Mouse (Mus musculus) liver, adult 2 months (tissue): ENCODE measurements around the gene Wdr91. TPM values are rescaled to one million over a fixed set of nuclear protein-coding genes. Genes with fewer than 3 reads are reported as not detected.

ENCODE experiments used
- DNase-seq: peaks from one replicate; pipeline ENCODE4 v3.0.0-alpha.2; 2011; ENCODE audit warnings: low read depth, low spot score; ENCODE audit errors: extremely low read depth
- H3K27ac ChIP-seq: fragments of 200-500 bp; replicated peaks from 2 replicates; pipeline ENCODE4 v1.5.1; 2012; ENCODE audit warnings: low read depth, mild to moderate bottlenecking, control low read depth, inconsistent platforms, low read length; ENCODE audit not compliant: insufficient read depth
- H3K27me3 ChIP-seq: fragments of 200-500 bp; 2 replicates; pipeline ENCODE4 v1.6.1; 2012; ENCODE audit warnings: mild to moderate bottlenecking, moderate library complexity, low read length, inconsistent platforms; ENCODE audit not compliant: control insufficient read depth, insufficient read depth
- H3K36me3 ChIP-seq: fragments of 200-500 bp; 2 replicates; pipeline ENCODE4 v1.6.1; 2012; ENCODE audit warnings: low read length, inconsistent platforms; ENCODE audit not compliant: control insufficient read depth, insufficient read depth
- H3K4me1 ChIP-seq: fragments of 200-500 bp; 2 replicates; pipeline ENCODE4 v1.6.1; 2011; ENCODE audit warnings: low read length; ENCODE audit not compliant: control insufficient read depth, insufficient read depth
- H3K4me3 ChIP-seq: fragments of 200-500 bp; 2 replicates; pipeline ENCODE4 v1.5.1; 2011; ENCODE audit warnings: low read depth, mild to moderate bottlenecking, control low read depth, low read length, moderate library complexity; ENCODE audit not compliant: insufficient read depth
- H3K79me2 ChIP-seq: fragments of 200-500 bp; 2 replicates; pipeline ENCODE4 v1.6.1; 2012; ENCODE audit warnings: inconsistent platforms, mild to moderate bottlenecking, low read length, moderate library complexity; ENCODE audit not compliant: control insufficient read depth, insufficient read depth
- H3K9ac ChIP-seq: fragments of 200-500 bp; 2 replicates; pipeline ENCODE4 v1.6.1; 2012; ENCODE audit warnings: low read depth, mild to moderate bottlenecking, control low read depth, inconsistent platforms, low read length
- CTCF ChIP-seq: fragments of 200-500 bp; IDR thresholded peaks from 2 replicates; pipeline ENCODE4 v1.5.1; 2011; ENCODE audit warnings: low read depth, low read length, control low read depth
- POLR2A ChIP-seq: fragments of 200-500 bp; IDR thresholded peaks from 2 replicates; pipeline ENCODE4 v1.6.1; 2011; ENCODE audit warnings: low read length, control low read depth; ENCODE audit not compliant: insufficient read depth; ENCODE audit errors: extremely low read depth
- WGBS: fragments of 180-500 bp; shearing (Covaris S2); methylation state at CpG from one replicate; pipeline ENCODE4 v1.1.7; 2018; 5-methylcytosine and 5-hydroxymethylcytosine counted together
- polyA plus RNA-seq: library from polyadenylated mRNA; depleted of rRNA; stranded (reverse); fragments of >200 nt; gene quantifications from 2 replicates; pipeline ENCODE4 v1.2.3, GENCODE M21; 2012; rRNA removed
- total RNA-seq: library from RNA; depleted of rRNA; stranded (reverse); fragments of >200 nt; gene quantifications from 2 replicates; pipeline ENCODE4 v1.2.3, GENCODE M21; 2014; rRNA removed

The Wdr91 gene
- total RNA-seq (9.5 and 14.9 TPM in 2 replicates), polyA plus RNA-seq (23.4 and 28.0 TPM in 2 replicates)

DNA sequence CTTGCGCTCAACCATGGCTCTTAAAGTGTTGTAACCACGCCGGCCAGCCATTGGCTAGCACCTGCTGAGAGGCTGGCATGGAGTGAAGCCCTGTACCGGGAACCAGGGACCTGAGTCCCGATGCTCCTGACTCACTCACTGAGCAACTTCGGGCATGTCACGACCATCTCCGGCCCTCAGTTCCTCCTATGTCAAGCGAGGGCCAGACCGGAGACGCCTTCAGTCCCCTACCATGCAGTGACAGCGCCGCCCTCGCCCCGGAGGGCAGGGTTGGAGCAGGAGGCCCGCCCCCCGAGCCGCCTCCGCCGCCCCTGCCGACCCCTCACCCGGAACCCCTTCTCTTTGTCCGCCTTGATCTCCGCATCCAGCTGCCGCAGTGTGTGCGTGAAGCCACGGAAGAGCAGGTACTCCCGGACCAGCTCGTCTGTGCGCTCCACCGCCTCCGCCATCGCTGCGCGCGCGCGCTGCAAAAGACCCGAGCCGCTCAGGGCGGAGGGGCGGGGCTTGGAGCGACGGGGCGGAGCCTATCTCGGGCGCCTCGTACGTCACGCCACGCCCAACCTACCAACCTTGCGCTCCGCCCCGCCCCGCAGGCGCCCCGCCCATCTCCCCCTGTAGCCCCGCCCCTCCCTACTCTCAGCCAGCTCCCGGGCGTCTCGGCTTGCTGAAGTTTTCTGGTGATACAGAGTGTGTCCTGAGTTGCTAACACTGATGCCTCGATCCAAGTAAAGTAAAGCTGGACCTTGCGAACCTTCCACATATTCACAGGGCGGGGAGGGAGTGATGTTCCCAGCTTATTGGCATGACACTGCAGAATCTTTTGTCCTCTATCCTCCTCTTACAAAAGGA lies at the start of gene Wdr91:
Wdr91 (minus strand) TSS at position 506 of the 849 bp plus-strand sequence.
- peak; percentile 74 for TF ChIP-seq POLR2A
- no peak; the same call in 1 of the 2 replicates for TF ChIP-seq CTCF
- no peaks in the 10 kb centered on the region for H3K27me3 ChIP-seq
- peaks cover 33% of the 10 kb centered on the region for H3K4me1 ChIP-seq
- peak within 1 kb of the TSS; percentile 90 for H3K9ac ChIP-seq
- WGBS = under 1% methylated on average over 55 of the region's 64 CpGs
- H3K79me2 ChIP-seq = no peaks in the 10 kb centered on the region; the same call in 1 of the 2 replicates
- peaks cover 5% of the 10 kb centered on the region for H3K36me3 ChIP-seq
- peak within 1 kb of the TSS; percentile 95 for H3K4me3 ChIP-seq
- H3K27ac ChIP-seq = peak within 1 kb of the TSS; percentile 52
- DNase-seq = peak; percentile 72

DNA sequence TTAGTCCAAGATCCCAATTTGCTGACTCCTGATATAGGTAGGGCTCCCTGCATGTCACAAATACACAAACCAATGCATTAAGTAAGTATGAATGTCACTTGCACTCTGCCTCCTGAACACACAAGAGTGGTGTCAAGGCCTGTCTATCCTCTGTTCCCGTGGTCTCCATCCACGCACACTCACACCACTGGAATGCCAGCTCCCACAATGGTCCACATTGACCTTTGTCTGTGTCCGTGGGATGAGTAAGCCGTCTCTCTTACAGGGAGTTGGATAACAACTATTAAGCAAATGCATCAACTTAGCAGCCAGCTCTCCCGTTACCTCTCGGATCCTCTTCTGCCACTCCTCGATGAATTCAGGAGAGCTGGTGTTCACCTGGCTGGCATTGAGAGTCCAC lies 48.5 kb upstream of the Wdr91 start:
- H3K4me3 ChIP-seq = no peak overlapping the region
- H3K27me3 ChIP-seq = no peaks in the 10 kb centered on the region
- no peak overlapping the region for H3K9ac ChIP-seq
- TF ChIP-seq POLR2A = no peak
- no peak for TF ChIP-seq CTCF
- H3K4me1 ChIP-seq = 0 out of 2 replicates have a peak, but pooled peaks cover 2% of the 10 kb centered on the region
- no peaks in the 10 kb centered on the region for H3K79me2 ChIP-seq
- 93% methylated on average over 7 of the region's 7 CpGs for WGBS
- no peak overlapping the region for H3K27ac ChIP-seq
- no peaks in the 10 kb centered on the region for H3K36me3 ChIP-seq
- DNase-seq = no peak

- Histone ChIP-seq H3K4me1 (0 out of 2 replicates have a peak, but pooled peaks cover 2% of the 10 kb centered on the region), H3K4me3 (no peak overlapping the region), H3K27ac (no peak overlapping the region)
These were observed 45.2 kb upstream of the Wdr91 start for GRCm38 (mm10) chr6:34955862-34956241.

GRCm38 (mm10) chr6:34954926-34955861 lies 44.5 kb upstream of the Wdr91 start:
- H3K27me3 ChIP-seq = no peaks in the 10 kb centered on the region
- TF ChIP-seq POLR2A (no peak), CTCF (peak; percentile 81)
- H3K27ac ChIP-seq = no peak overlapping the region
- peak; percentile 49 for DNase-seq
- no peak overlapping the region for H3K9ac ChIP-seq
- H3K4me3 ChIP-seq = no peak overlapping the region
- 0 out of 2 replicates have a peak, but pooled peaks cover 2% of the 10 kb centered on the region for H3K4me1 ChIP-seq
- WGBS = 44% methylated on average over 18 of the region's 18 CpGs
- H3K36me3 ChIP-seq = no peaks in the 10 kb centered on the region
- H3K79me2 ChIP-seq = no peaks in the 10 kb centered on the region

More at GRCm38 (mm10) chr6:34955862-34956241, 45.2 kb upstream of the Wdr91 start:
- 53% methylated on average over 8 of the region's 8 CpGs for WGBS
- H3K9ac ChIP-seq = no peak overlapping the region
- DNase-seq = no peak
- H3K27me3 ChIP-seq = no peaks in the 10 kb centered on the region
- TF ChIP-seq POLR2A = no peak
- TF ChIP-seq CTCF = no peak
- no peaks in the 10 kb centered on the region for H3K36me3 ChIP-seq
- no peaks in the 10 kb centered on the region for H3K79me2 ChIP-seq

- Histone ChIP-seq H3K4me1 (no peaks in the 10 kb centered on the region), H3K27ac (no peak overlapping the region), H3K27me3 (no peaks in the 10 kb centered on the region; the same call in 1 of the 2 replicates), H3K9ac (no peak overlapping the region), H3K4me3 (no peak overlapping the region), H3K79me2 (no peaks in the 10 kb centered on the region), H3K36me3 (no peaks in the 10 kb centered on the region)
- no peak for DNase-seq
- WGBS = 60% methylated on average over 7 of the region's 7 CpGs
- no peak for TF ChIP-seq POLR2A
- TF ChIP-seq CTCF = no peak
These were observed 41.4 kb upstream of the Wdr91 start for GRCm38 (mm10) chr6:34951956-34952667.
